Mouse (Mus musculus) layer of hippocampus, adult 18-20 months (tissue): ENCODE results near the gene Htra3. TPM values are rescaled to one million over a fixed set of nuclear protein-coding genes. Genes with fewer than 3 reads are reported as not detected.

ENCODE experiments used
- DNase-seq, 2 experiments: peaks; one replicate each; pipeline ENCODE4 v3.0.0; 2022; ENCODE audit warnings: low spot score in 2 of 2
- long read RNA-seq: library from polyadenylated mRNA; stranded (forward); transcript quantifications from one replicate; pipeline ENCODE4 v2.0.0, GENCODE M21; 2021
- total RNA-seq, 2 experiments: library from RNA; stranded (reverse); gene quantifications; 2 replicates each; pipeline ENCODE4 v1.2.3; 2021

The Htra3 gene
- 1 to 10 TPM; 7.5 to 7.7 TPM for total RNA-seq
- long read RNA-seq, transcript Htra3-201 (9 exons, 2,750 nt) = major isoform, 6 of 8 reads
- long read RNA-seq, partial matches to known transcripts = 1 of 8 reads
- long read RNA-seq, other reads (novel, unspliced or antisense) = 0 of 8 reads

DNA sequence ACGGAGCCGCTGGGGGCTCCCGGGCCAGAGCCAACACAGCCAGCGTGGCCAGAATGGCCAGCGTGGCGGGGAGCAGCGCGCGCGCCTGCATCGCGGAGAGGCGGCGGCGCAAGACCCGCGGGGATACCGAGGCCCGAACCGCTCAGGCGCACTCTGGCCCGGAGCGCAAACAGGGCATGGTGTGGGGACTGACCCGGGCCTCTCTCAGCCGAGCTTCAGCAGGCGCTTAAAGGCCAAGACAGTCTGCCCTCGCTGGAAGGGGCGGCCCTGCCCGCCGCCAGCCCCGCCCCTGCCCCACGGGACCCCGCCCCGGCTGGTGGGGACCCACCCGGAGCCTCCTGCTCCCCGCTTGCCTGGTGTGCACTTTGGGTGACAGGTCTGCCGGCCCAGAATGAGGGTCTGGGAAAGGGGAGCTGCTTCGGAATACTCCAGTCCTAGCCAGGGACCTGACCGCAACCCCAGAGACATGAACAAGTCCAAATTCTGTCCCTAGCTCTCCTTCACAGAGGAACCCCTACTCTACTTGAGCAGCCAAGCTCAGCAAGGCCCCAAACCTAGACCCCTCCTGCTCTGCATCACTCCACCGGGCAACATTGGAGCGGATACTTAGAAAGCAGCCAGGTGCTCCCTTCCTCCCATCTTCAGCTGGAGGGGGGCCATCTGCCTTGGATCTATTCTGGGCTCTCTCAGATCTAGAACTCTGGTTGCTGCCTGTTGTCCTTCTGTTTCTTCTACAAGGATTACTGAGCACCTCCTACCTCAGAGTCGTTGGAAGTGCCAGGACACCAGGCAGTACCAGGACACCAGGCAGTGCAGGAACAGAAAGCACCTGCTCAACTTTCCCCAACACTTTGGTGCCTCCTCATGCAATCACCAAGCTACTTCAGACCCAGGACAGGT is at the start of gene Htra3:
Htra3 (minus strand) TSS at position 527 of the 900 bp plus-strand sequence.
- DNase-seq = no peak

DNA sequence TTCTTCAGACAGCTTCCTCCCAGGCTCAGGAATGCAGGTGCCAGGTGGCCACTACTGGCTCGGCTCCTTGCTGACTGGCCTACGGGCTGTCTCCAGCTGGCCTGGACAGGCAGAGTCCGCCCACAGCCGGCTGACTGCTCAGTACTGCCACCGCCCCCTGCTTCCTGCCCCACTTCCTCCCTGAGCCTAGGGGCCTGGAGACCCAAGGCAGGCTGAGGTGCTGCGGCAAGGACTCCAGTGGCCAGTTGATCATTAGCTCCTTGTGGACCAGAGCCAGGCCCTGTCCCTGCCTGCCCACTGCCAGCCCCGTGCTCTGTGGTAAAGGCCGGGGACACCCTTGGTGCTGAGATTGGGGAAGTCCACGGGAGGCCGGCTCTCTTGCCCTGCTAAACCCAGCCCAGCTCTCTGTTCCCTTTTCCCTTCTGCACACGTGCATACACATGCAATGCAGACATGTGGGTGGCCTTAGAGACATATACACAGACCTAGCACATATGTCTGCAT is 49.4 kb upstream of the Htra3 start:
- DNase-seq = peak in 1 of 2 experiments; percentile 49

- DNase-seq = no peak
These were observed 48.9 kb upstream of the Htra3 start for GRCm38 (mm10) chr5:35728344-35728956.

DNA sequence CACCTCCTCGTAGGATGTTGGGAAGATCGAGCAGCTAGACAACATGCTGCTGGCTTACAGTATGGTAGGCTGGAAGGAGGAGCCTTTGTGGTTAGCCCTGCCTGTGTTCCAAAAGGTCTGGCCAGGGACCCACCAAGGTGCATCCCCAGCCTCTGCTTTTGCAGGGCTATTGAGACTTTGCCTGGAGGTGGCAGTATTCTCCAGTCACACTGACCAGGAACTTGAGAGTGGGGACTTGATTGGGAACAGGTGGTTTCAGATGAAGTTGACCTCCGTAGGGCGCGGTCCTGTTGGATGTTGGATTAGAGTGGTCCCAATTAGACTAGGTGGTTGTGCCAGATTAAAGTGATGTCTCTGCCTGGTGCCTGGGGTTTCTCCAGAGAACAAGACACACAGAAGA is 47.9 kb upstream of the Htra3 start:
- no peak for DNase-seq

- DNase-seq = no peak
These were observed 46.3 kb upstream of the Htra3 start for GRCm38 (mm10) chr5:35725840-35726239.

DNA sequence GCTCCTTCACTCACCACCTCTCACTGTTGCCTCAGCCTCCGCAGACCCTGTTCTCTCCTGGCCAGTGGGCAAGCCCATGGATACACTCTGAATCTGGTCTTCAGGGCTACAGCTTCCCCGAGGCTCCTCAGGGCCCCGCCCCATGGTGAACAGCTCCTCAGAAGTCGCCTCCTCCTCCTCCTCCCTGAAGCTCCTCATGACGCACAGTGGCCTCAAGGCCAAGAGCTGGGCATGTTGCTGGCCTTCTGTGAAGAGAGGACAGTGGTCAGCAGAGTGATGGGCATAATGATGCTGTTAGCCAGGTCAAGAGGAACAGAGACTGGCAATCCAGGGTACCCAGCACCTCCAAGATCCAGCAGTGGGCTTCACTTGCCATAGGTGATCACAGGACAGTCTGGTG is 44.3 kb upstream of the Htra3 start:
- no peak for DNase-seq

DNA sequence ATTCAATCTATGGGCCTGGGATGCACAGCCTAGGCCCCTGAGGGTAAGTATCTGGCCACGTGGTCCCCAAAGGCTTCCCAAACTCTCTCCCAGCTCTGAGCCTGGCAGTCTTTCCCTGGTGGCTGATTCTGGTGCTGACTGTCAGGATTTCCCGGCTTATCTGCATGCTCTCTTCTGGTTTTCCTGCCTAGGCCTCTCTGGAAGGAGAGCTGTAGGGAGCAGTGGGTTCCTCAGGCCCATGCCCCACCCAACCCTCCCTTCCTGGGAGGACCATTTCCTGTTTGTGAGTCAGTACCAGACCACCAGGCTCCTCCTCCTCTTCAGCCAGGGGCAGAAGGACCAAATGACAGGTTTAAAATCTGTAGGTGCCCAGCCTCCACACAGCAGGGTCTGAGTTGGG is 43.1 kb upstream of the Htra3 start:
- DNase-seq = no peak

- DNase-seq = no peak
These were observed 42.4 kb upstream of the Htra3 start for GRCm38 (mm10) chr5:35721933-35722332.

DNA sequence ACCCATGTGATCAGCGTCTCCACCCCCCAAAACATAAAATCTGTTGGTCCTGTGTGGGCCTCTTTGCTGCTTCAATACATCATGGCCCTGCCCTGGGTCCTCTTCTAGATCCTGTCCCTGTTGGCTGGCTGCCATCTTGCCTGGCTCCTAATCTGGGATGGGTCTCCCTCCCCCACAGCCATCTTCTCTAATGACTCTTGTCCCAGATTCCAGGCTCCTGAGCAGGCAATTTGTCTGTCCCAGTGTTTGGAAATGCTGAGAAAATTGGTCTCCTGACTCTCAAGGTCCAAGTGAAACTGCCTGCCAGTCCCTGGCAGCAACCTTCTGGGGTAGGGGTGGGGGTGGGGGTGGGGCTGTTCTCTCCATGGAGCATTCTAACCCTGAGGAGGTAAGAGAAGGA is 40.3 kb upstream of the Htra3 start:
- no peak for DNase-seq

GRCm38 (mm10) chr5:35719343-35719742 is 39.8 kb upstream of the Htra3 start:
- DNase-seq = no peak

- DNase-seq = no peak
These were observed 39.2 kb upstream of the Htra3 start for GRCm38 (mm10) chr5:35718817-35719216.

GRCm38 (mm10) chr5:35717946-35718345 is 38.4 kb upstream of the Htra3 start:
- DNase-seq = peak in 1 of 2 experiments; percentile 64

GRCm38 (mm10) chr5:35717455-35717854 is 37.9 kb upstream of the Htra3 start:
- no peak for DNase-seq

DNA sequence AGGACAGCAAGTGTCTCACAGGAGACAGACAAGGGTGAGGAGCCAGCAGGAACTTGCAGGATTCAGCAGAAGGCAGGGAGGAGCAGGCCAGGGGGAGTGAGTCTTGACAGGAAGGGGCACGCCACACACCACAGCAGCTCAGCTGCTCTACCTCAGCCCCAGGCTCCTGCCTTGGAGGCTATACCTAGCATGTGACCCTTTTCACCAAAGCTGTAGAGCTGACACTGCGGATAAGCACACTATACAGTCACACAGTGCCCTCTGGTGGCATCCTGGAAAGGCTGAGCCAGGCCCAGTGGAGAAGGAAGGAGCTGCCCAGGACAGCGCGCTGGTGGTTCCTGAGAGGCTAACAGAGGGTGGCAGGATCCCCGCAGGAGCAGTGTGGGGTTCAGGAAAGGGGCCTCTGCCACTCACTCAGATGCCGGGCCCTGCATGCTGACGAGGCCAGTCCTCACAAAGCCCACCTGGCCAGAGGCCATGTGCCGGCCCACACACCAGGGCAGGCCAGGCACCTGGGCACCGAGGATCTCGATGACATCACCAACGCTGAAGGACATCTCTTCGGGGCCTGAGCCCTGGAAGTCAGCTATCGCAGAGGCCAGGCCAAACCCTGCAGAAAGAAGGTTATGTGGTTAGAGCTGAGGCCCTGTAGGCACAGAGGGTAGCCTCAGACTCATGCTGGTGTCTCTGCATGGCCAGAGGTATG is 34.2 kb upstream of the Htra3 start:
- peak; percentile 42 to 77 for DNase-seq

DNA sequence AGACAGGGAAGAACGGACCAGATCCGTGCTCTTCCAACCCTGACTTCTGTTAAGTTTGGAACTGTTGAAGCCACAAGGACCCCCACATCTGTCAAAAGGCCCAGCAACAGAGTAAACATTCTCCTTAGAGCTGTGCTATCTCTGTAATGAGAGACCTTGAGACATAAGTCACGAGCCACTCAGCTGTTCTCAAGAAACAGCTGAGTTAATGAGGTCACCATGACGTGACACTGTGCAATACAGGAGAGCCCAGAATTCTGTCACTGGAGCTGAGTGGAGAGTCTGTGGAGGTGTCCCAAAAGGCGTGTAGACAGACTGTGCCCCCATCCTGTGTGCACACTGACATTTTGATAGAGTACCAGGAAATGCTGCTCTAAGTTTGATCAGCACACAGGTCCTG is 32.9 kb upstream of the Htra3 start:
- DNase-seq = no peak

DNA sequence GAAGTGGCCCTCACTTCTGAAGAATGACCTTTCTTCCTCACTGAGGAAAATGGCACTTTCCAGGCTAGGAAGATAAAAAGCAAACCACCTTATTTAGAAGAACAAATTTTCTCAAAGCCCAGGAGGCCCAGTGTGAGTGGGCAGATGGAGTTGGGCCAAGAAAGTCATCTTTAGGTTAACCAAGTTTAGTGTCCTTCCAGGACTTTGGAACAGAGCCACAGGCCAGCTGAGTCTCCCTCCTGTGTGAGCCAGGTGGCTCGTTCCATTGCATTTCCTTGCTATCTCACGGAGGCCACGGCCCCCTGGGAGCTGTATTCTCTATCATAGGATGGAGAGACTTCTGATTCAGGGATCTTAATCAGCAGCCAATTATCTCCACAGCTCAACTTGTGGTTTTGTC is 31.3 kb upstream of the Htra3 start:
- DNase-seq = no peak

DNA sequence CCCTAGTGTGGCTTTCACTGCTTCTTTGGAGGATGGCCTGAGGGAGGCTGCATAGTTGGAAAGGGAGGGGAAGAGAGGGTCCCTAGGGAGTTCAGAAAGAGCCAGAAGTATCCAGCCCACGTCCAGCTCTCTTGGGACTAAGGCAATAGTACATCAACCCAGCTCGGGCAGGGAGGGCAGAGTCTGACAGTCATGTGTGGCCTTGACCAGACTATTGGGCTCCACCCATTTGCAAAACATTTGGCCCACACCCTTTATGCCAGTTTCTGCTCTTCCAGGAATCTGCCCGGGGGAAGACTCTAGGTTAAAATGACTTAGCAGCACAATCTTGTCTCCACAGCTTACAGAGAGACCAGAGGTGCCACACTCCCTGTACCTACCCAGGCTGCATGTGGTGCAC is 30.9 kb upstream of the Htra3 start:
- no peak for DNase-seq

- no peak for DNase-seq
These were observed 25.8 kb upstream of the Htra3 start for GRCm38 (mm10) chr5:35705411-35705810.

GRCm38 (mm10) chr5:35703814-35704213 is 24.2 kb upstream of the Htra3 start:
- DNase-seq = no peak

GRCm38 (mm10) chr5:35703183-35703582 is 23.6 kb upstream of the Htra3 start:
- DNase-seq = no peak

DNA sequence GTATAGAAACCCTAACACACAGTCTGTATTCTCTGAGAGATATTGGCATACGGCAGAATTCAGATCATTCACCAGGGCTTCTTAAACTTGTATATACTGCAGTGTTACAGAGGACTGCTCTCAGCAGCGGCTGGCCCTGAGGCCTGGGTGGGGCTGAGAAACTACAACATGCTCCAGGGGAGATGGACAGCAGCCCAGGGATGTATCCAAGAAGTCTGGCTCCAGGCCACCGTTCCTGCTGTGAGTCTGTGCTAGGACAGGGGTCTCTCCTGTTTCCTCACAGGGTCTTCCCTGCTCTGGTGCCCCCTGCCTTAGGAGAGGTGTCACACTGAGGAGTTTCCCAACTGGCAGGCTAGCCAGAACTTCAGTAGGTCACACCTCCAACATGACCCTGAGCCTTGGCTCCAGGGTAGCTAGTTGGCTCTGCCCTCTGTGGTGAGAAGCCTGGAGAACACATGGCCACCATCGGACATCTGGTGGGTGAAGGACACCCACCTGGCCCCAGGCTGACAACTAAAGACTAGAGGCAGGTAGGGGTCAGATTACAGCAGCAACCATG is 23.1 kb upstream of the Htra3 start:
- DNase-seq = no peak
